Mouse (Mus musculus): ENCODE data around the gene Spef1. TPM values are rescaled to one million over a fixed set of nuclear protein-coding genes. Genes with fewer than 3 reads are reported as not detected.

Spef1 gene
- polyA plus RNA-seq, 1 experiment from 2014 or later, result 2.4 TPM

- no peak for ATAC-seq (ENCODE audit: insufficient number of reproducible peaks, insufficient read depth, low FRiP score, low read depth)
- peak overlapping the region; percentile 85 to 90; a peak in 3 of 4 replicates for H3K27ac ChIP-seq (replicated peaks in 1 of 2; ENCODE audit: control insufficient read depth in 1 of 2, insufficient read depth in 1 of 2, low read depth in 2 of 2, low read length in 2 of 2)
- peaks cover 25% of the 10 kb centered on the region for H3K36me3 ChIP-seq (ENCODE audit: control insufficient read depth, insufficient read depth, low read length)
- no peaks in the 10 kb centered on the region for H3K27me3 ChIP-seq (ENCODE audit: control insufficient read depth, insufficient read depth, low read length)
- peaks cover 7 to 22% of the 10 kb centered on the region in 2 experiments; a peak in 2 of 4 replicates for H3K4me1 ChIP-seq (ENCODE audit: control insufficient read depth in 2 of 2, insufficient read depth in 2 of 2, low read length in 2 of 2)
- no peaks in the 10 kb centered on the region for H3K9me3 ChIP-seq (ENCODE audit: control insufficient read depth, low read length)
- peak overlapping the region; percentile 70 for H3K4me2 ChIP-seq (ENCODE audit: low read length)
- WGBS, result 54% methylated on average over 9 of the region's 9 CpGs
- peak overlapping the region; percentile 62 to 64 for H3K4me3 ChIP-seq (ENCODE audit: control insufficient read depth in 1 of 2, insufficient read depth in 1 of 2, low read depth in 1 of 2, low read length in 2 of 2)
- H3K9ac ChIP-seq (ENCODE audit: low read length), result peak overlapping the region; percentile 85
These were observed 24.0 kb upstream of the Spef1 start for GRCm38 (mm10) chr2:131211026-131211615.

- peak; percentile 96 for ATAC-seq (ENCODE audit: insufficient number of reproducible peaks, insufficient read depth, low FRiP score, low read depth)
- Histone ChIP-seq H3K36me3 (ENCODE audit: control insufficient read depth, insufficient read depth, low read length) (peaks cover 25% of the 10 kb centered on the region), H3K4me1 (ENCODE audit: control insufficient read depth in 2 of 2, insufficient read depth in 2 of 2, low read length in 2 of 2) (peaks cover 10 to 18% of the 10 kb centered on the region in 2 experiments), H3K27me3 (ENCODE audit: control insufficient read depth, insufficient read depth, low read length) (no peaks in the 10 kb centered on the region), H3K9ac (ENCODE audit: low read length) (peak overlapping the region; percentile 85), H3K4me3 (ENCODE audit: control insufficient read depth in 1 of 2, insufficient read depth in 1 of 2, low read depth in 1 of 2, low read length in 2 of 2) (peak overlapping the region; percentile 62 to 64), H3K27ac (replicated peaks in 1 of 2; ENCODE audit: control insufficient read depth in 1 of 2, insufficient read depth in 1 of 2, low read depth in 2 of 2, low read length in 2 of 2) (peak overlapping the region; percentile 85 to 90), H3K9me3 (ENCODE audit: control insufficient read depth, low read length) (no peaks in the 10 kb centered on the region), H3K4me2 (ENCODE audit: low read length) (peak overlapping the region; percentile 70)
- under 1% methylated on average over 50 of the region's 50 CpGs for WGBS
These were observed 23.1 kb upstream of the Spef1 start for GRCm38 (mm10) chr2:131209969-131210792.

- Histone ChIP-seq H3K4me2 (ENCODE audit: low read length) (peak overlapping the region; percentile 70), H3K4me3 (ENCODE audit: control insufficient read depth in 1 of 2, insufficient read depth in 1 of 2, low read depth in 1 of 2, low read length in 2 of 2) (no peak overlapping the region), H3K4me1 (ENCODE audit: control insufficient read depth in 2 of 2, insufficient read depth in 2 of 2, low read length in 2 of 2) (peaks cover 18 to 27% of the 10 kb centered on the region in 2 experiments), H3K9ac (ENCODE audit: low read length) (peak overlapping the region; percentile 85), H3K27ac (replicated peaks in 1 of 2; ENCODE audit: control insufficient read depth in 1 of 2, insufficient read depth in 1 of 2, low read depth in 2 of 2, low read length in 2 of 2) (peak overlapping the region; percentile 85 to 90), H3K36me3 (ENCODE audit: control insufficient read depth, insufficient read depth, low read length) (peaks cover 20% of the 10 kb centered on the region), H3K27me3 (ENCODE audit: control insufficient read depth, insufficient read depth, low read length) (no peaks in the 10 kb centered on the region), H3K9me3 (ENCODE audit: control insufficient read depth, low read length) (no peaks in the 10 kb centered on the region)
- WGBS, result 68% methylated on average over 4 of the region's 4 CpGs
- no peak for ATAC-seq (ENCODE audit: insufficient number of reproducible peaks, insufficient read depth, low FRiP score, low read depth)
These were observed 22.2 kb upstream of the Spef1 start for GRCm38 (mm10) chr2:131209125-131209795.

GRCm38 (mm10) chr2:131208356-131208755 lies 21.3 kb upstream of the Spef1 start:
- peaks cover 12% of the 10 kb centered on the region for H3K36me3 ChIP-seq (ENCODE audit: control insufficient read depth, insufficient read depth, low read length)
- H3K9me3 ChIP-seq (ENCODE audit: control insufficient read depth, low read length), result no peaks in the 10 kb centered on the region
- no peak overlapping the region for H3K4me3 ChIP-seq (ENCODE audit: control insufficient read depth in 1 of 2, insufficient read depth in 1 of 2, low read depth in 1 of 2, low read length in 2 of 2)
- no peak overlapping the region for H3K4me2 ChIP-seq (ENCODE audit: low read length)
- H3K27ac ChIP-seq (replicated peaks in 1 of 2; ENCODE audit: control insufficient read depth in 1 of 2, insufficient read depth in 1 of 2, low read depth in 2 of 2, low read length in 2 of 2), result no peak overlapping the region
- no peak overlapping the region for H3K9ac ChIP-seq (ENCODE audit: low read length)
- 90% methylated on average over 2 of the region's 2 CpGs for WGBS
- no peaks in the 10 kb centered on the region for H3K27me3 ChIP-seq (ENCODE audit: control insufficient read depth, insufficient read depth, low read length)
- ATAC-seq (ENCODE audit: insufficient number of reproducible peaks, insufficient read depth, low FRiP score, low read depth), result no peak
- H3K4me1 ChIP-seq (ENCODE audit: control insufficient read depth in 2 of 2, insufficient read depth in 2 of 2, low read length in 2 of 2), result peaks cover 18 to 27% of the 10 kb centered on the region in 2 experiments

GRCm38 (mm10) chr2:131206778-131207177 lies 19.7 kb upstream of the Spef1 start, which contains the start of gene Ap5s1:
Gene Ap5s1, plus strand, starts transcription at chr2:131207078.
- H3K9ac ChIP-seq (ENCODE audit: low read length), result no peak within 1 kb of the TSS
- no peaks in the 10 kb centered on the region for H3K9me3 ChIP-seq (ENCODE audit: control insufficient read depth, low read length)
- 73% methylated on average over 4 of the region's 4 CpGs for WGBS
- no peak within 1 kb of the TSS for H3K4me3 ChIP-seq (ENCODE audit: control insufficient read depth in 1 of 2, insufficient read depth in 1 of 2, low read depth in 1 of 2, low read length in 2 of 2)
- no peak within 1 kb of the TSS for H3K27ac ChIP-seq (replicated peaks in 1 of 2; ENCODE audit: control insufficient read depth in 1 of 2, insufficient read depth in 1 of 2, low read depth in 2 of 2, low read length in 2 of 2)
- H3K4me2 ChIP-seq (ENCODE audit: low read length), result no peak within 1 kb of the TSS
- no peaks in the 10 kb centered on the region for H3K27me3 ChIP-seq (ENCODE audit: control insufficient read depth, insufficient read depth, low read length)
- peaks cover 18 to 24% of the 10 kb centered on the region in 2 experiments for H3K4me1 ChIP-seq (ENCODE audit: control insufficient read depth in 2 of 2, insufficient read depth in 2 of 2, low read length in 2 of 2)
- no peak for ATAC-seq (ENCODE audit: insufficient number of reproducible peaks, insufficient read depth, low FRiP score, low read depth)
- no peaks in the 10 kb centered on the region for H3K36me3 ChIP-seq (ENCODE audit: control insufficient read depth, insufficient read depth, low read length)

GRCm38 (mm10) chr2:131205521-131206182 lies 18.6 kb upstream of the Spef1 start:
- no peaks in the 10 kb centered on the region for H3K9me3 ChIP-seq (ENCODE audit: control insufficient read depth, low read length)
- H3K9ac ChIP-seq (ENCODE audit: low read length), result no peak overlapping the region
- 65% methylated on average over 8 of the region's 8 CpGs for WGBS
- H3K4me3 ChIP-seq (ENCODE audit: control insufficient read depth in 1 of 2, insufficient read depth in 1 of 2, low read depth in 1 of 2, low read length in 2 of 2), result no peak overlapping the region
- H3K36me3 ChIP-seq (ENCODE audit: control insufficient read depth, insufficient read depth, low read length), result no peaks in the 10 kb centered on the region
- H3K4me2 ChIP-seq (ENCODE audit: low read length), result no peak overlapping the region
- ATAC-seq (ENCODE audit: insufficient number of reproducible peaks, insufficient read depth, low FRiP score, low read depth), result no peak
- H3K27ac ChIP-seq (replicated peaks in 1 of 2; ENCODE audit: control insufficient read depth in 1 of 2, insufficient read depth in 1 of 2, low read depth in 2 of 2, low read length in 2 of 2), result no peak overlapping the region
- H3K27me3 ChIP-seq (ENCODE audit: control insufficient read depth, insufficient read depth, low read length), result no peaks in the 10 kb centered on the region
- H3K4me1 ChIP-seq (ENCODE audit: control insufficient read depth in 2 of 2, insufficient read depth in 2 of 2, low read length in 2 of 2), result peaks cover 14 to 16% of the 10 kb centered on the region in 2 experiments

- Histone ChIP-seq H3K27me3 (ENCODE audit: control insufficient read depth, insufficient read depth, low read length) (no peaks in the 10 kb centered on the region), H3K4me2 (ENCODE audit: low read length) (peak overlapping the region; percentile 11), H3K27ac (replicated peaks in 1 of 2; ENCODE audit: control insufficient read depth in 1 of 2, insufficient read depth in 1 of 2, low read depth in 2 of 2, low read length in 2 of 2) (peak overlapping the region; percentile 66 to 88), H3K9ac (ENCODE audit: low read length) (peak overlapping the region; percentile 6; the same call in 1 of the 2 replicates), H3K9me3 (ENCODE audit: control insufficient read depth, low read length) (no peaks in the 10 kb centered on the region), H3K4me1 (ENCODE audit: control insufficient read depth in 2 of 2, insufficient read depth in 2 of 2, low read length in 2 of 2) (peaks cover 13 to 14% of the 10 kb centered on the region in 2 experiments), H3K4me3 (ENCODE audit: control insufficient read depth in 1 of 2, insufficient read depth in 1 of 2, low read depth in 1 of 2, low read length in 2 of 2) (no peak overlapping the region), H3K36me3 (ENCODE audit: control insufficient read depth, insufficient read depth, low read length) (0 out of 2 replicates have a peak, but pooled peaks cover 2% of the 10 kb centered on the region)
- ATAC-seq (ENCODE audit: insufficient number of reproducible peaks, insufficient read depth, low FRiP score, low read depth), result peak; percentile 88
- 38% methylated on average over 7 of the region's 7 CpGs for WGBS
These were observed 17.4 kb upstream of the Spef1 start for GRCm38 (mm10) chr2:131204410-131204981.
